Mouse (Mus musculus): Measurements from ENCODE around the gene Plscr3.

- TF ChIP-seq CTCF (IDR thresholded peaks at IDR 0.05) (no peak), EP300 (IDR thresholded peaks at IDR 0.05) (no peak)
Observed at GRCm38 (mm10) chr11:69801379-69801977, 44.7 kb upstream of the Plscr3 start, which contains the start of gene Fgf11.
